Mouse (Mus musculus) neural tube, embryonic 14.5 days (tissue): ENCODE measurements around the gene Myo1b. TPM values are rescaled to one million over a fixed set of nuclear protein-coding genes. Genes with fewer than 3 reads are reported as not detected.

Experiments
- ATAC-seq: fragments of 200-750 bp; cut with Nextera tagmentation; 2 replicates; pipeline ENCODE4 v1.8.0; 2017; ENCODE audit warnings: low read depth, mild to moderate bottlenecking, moderate TSS enrichment, moderate library complexity
- H3K27ac ChIP-seq: fragments of 300-500 bp; sonication (generic); 2 replicates; pipeline ENCODE4 v1.5.1; 2014; ENCODE audit warnings: low read depth, mild to moderate bottlenecking, control low read depth, low read length, moderate library complexity, mixed read lengths
- H3K27me3 ChIP-seq: fragments of 300-500 bp; sonication (generic); 2 replicates; pipeline ENCODE4 v1.6.1; 2014; ENCODE audit warnings: low read length; ENCODE audit not compliant: control insufficient read depth, insufficient read depth
- H3K36me3 ChIP-seq: fragments of 300-500 bp; sonication (generic); 2 replicates; pipeline ENCODE4 v1.6.1; 2014; ENCODE audit warnings: low read length, mixed read lengths; ENCODE audit not compliant: control insufficient read depth, insufficient read depth
- H3K4me1 ChIP-seq: fragments of 300-500 bp; sonication (generic); 2 replicates; pipeline ENCODE4 v1.6.1; 2014; ENCODE audit warnings: low read length; ENCODE audit not compliant: control insufficient read depth, insufficient read depth
- H3K4me2 ChIP-seq: fragments of 300-500 bp; sonication (generic); 2 replicates; pipeline ENCODE4 v1.6.1; 2014; ENCODE audit warnings: mild to moderate bottlenecking, low read depth, low read length, control low read depth
- H3K4me3 ChIP-seq: fragments of 300-500 bp; sonication (generic); 2 replicates; pipeline ENCODE4 v1.5.1; 2014; ENCODE audit warnings: low read depth, low read length, control low read depth, mixed read lengths
- H3K9ac ChIP-seq: fragments of 300-500 bp; sonication (generic); replicated peaks from 2 replicates; pipeline ENCODE4 v1.6.1; 2014; ENCODE audit warnings: low read depth, mild to moderate bottlenecking, control low read depth, low read length, mixed read lengths
- H3K9me3 ChIP-seq: fragments of 300-500 bp; sonication (generic); 2 replicates; pipeline ENCODE4 v1.6.1; 2016; ENCODE audit warnings: low read length; ENCODE audit not compliant: control insufficient read depth
- WGBS: fragments of 180-500 bp; shearing (Covaris S2); extraction: QIAGEN DNeasy Blood & Tissue Kit; methylation state at CpG from one replicate; pipeline ENCODE4 v1.1.7; 2014; 5-methylcytosine and 5-hydroxymethylcytosine counted together
- polyA plus RNA-seq: library from polyadenylated mRNA; unstranded; fragments of >200 nt; fragmentation: Nextera tagmentation; extraction: Ambion mirVana; gene quantifications from 2 replicates; pipeline ENCODE4 v1.2.1, GENCODE M21; 2014

Myo1b gene
- polyA plus RNA-seq, 1 experiment from 2014 or later = 74.8 TPM

- Histone ChIP-seq H3K27me3 (no peaks in the 10 kb centered on the region), H3K9me3 (no peaks in the 10 kb centered on the region), H3K4me1 (0 out of 2 replicates have a peak, but pooled peaks cover 3% of the 10 kb centered on the region), H3K9ac (no peak overlapping the region), H3K4me3 (no peak overlapping the region), H3K27ac (no peak overlapping the region), H3K36me3 (no peaks in the 10 kb centered on the region), H3K4me2 (no peak overlapping the region)
- 59% methylated on average over 9 of the region's 9 CpGs for WGBS
- ATAC-seq = peak; percentile 10; the same call in 1 of the 2 replicates
Observed at GRCm38 (mm10) chr1:51795586-51796309, 120.1 kb downstream of the Myo1b start.

- Histone ChIP-seq H3K4me3 (no peak overlapping the region), H3K27me3 (no peaks in the 10 kb centered on the region), H3K4me1 (no peaks in the 10 kb centered on the region), H3K4me2 (no peak overlapping the region), H3K9me3 (no peaks in the 10 kb centered on the region), H3K27ac (no peak overlapping the region), H3K9ac (no peak overlapping the region), H3K36me3 (no peaks in the 10 kb centered on the region)
- 72% methylated on average over 6 of the region's 6 CpGs for WGBS
- ATAC-seq = no peak
Observed at GRCm38 (mm10) chr1:51789269-51789668, 126.6 kb downstream of the Myo1b start.

DNA sequence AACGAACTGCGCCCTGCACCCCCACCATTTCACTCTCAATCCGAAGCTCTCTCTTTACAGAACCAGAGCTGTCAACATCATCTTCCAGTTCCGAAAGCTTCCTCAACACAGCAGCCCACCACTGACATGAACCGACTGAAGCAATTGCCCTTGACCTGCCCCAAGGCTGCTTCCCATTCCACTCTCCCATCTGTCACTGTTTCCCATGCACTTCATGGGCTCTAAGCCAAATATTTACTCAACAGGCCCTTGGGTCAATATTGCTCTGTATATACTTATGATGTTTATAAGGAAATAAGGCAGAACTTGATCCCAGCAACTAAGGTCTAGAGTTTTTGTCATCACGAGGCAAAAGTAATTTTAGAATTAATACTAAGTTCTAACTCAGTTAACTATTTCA is 133.8 kb downstream of the Myo1b start:
- Histone ChIP-seq H3K4me1 (no peaks in the 10 kb centered on the region), H3K4me2 (no peak overlapping the region), H3K27ac (no peak overlapping the region), H3K4me3 (no peak overlapping the region), H3K9me3 (no peaks in the 10 kb centered on the region), H3K27me3 (no peaks in the 10 kb centered on the region), H3K9ac (no peak overlapping the region), H3K36me3 (peaks cover 6% of the 10 kb centered on the region; the same call in 1 of the 2 replicates)
- 66% methylated on average over 6 of the region's 6 CpGs for WGBS
- no peak for ATAC-seq

- ATAC-seq = no peak
- H3K4me3 ChIP-seq = no peak overlapping the region
- no peak overlapping the region for H3K4me2 ChIP-seq
- peaks cover 6% of the 10 kb centered on the region; the same call in 1 of the 2 replicates for H3K36me3 ChIP-seq
- no peak overlapping the region for H3K9ac ChIP-seq
- H3K27ac ChIP-seq = no peak overlapping the region
- H3K9me3 ChIP-seq = no peaks in the 10 kb centered on the region
- H3K27me3 ChIP-seq = no peaks in the 10 kb centered on the region
- no peaks in the 10 kb centered on the region for H3K4me1 ChIP-seq
Observed at GRCm38 (mm10) chr1:51780357-51780756, 135.5 kb downstream of the Myo1b start.

DNA sequence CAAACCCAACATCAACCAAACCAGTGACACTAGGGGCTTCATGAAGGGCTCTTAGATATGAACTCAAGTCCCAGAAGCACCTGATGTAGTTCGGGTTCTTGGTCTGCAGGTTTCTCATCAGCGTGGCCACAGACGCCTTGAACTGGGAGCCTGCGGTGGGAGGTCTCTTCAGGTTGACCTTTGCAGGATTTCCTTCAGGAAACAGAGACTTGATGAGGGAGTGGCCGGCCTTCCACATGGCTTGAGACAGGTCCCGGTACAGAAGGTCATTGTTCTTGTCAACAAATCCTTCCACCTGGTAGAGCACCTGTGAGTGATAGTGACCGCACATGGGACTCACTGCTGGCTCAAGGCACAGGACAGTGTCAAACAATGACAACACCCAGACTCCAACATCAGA is 137.6 kb downstream of the Myo1b start:
- no peak for ATAC-seq
- Histone ChIP-seq H3K9ac (no peak overlapping the region), H3K36me3 (peaks cover 6% of the 10 kb centered on the region; the same call in 1 of the 2 replicates)

DNA sequence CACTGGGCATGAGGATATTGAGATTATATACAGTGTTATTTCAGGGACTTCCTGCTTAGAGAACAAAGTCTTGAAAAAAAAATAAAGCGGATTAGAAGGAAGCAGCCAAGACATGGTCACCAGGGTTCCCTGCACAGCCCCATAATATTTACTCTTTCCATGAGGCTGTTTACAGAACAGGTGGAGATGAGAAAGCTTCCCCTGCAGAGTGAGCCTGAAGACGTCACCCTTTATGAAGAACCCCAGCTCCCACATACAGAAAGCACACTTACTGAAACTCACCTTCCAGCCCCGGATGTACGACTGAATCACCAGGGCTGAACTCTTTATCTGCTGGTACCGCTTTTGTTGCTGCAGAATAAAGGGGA is 145.4 kb downstream of the Myo1b start:
- no peaks in the 10 kb centered on the region for H3K9me3 ChIP-seq
- no peak overlapping the region for H3K4me3 ChIP-seq
- H3K36me3 ChIP-seq = peaks cover 6% of the 10 kb centered on the region
- H3K4me2 ChIP-seq = no peak overlapping the region
- ATAC-seq = no peak
- WGBS = 93% methylated on average over 5 of the region's 5 CpGs
- H3K9ac ChIP-seq = no peak overlapping the region
- no peak overlapping the region for H3K27ac ChIP-seq
- no peaks in the 10 kb centered on the region for H3K4me1 ChIP-seq
- H3K27me3 ChIP-seq = no peaks in the 10 kb centered on the region

More for the DNA sequence above, 137.6 kb downstream of the Myo1b start:
- WGBS = 89% methylated on average over 7 of the region's 7 CpGs
- no peak overlapping the region for H3K4me2 ChIP-seq
- H3K4me1 ChIP-seq = no peaks in the 10 kb centered on the region
- no peak overlapping the region for H3K4me3 ChIP-seq
- H3K27ac ChIP-seq = no peak overlapping the region
- no peaks in the 10 kb centered on the region for H3K9me3 ChIP-seq
- no peaks in the 10 kb centered on the region for H3K27me3 ChIP-seq

GRCm38 (mm10) chr1:51769815-51770503 is 145.9 kb downstream of the Myo1b start:
- no peaks in the 10 kb centered on the region for H3K4me1 ChIP-seq
- H3K27ac ChIP-seq = no peak overlapping the region
- peaks cover 6% of the 10 kb centered on the region for H3K36me3 ChIP-seq
- ATAC-seq = no peak
- H3K9me3 ChIP-seq = no peaks in the 10 kb centered on the region
- 89% methylated on average over 12 of the region's 12 CpGs for WGBS
- no peak overlapping the region for H3K4me2 ChIP-seq
- H3K27me3 ChIP-seq = no peaks in the 10 kb centered on the region
- no peak overlapping the region for H3K4me3 ChIP-seq
- H3K9ac ChIP-seq = no peak overlapping the region

DNA sequence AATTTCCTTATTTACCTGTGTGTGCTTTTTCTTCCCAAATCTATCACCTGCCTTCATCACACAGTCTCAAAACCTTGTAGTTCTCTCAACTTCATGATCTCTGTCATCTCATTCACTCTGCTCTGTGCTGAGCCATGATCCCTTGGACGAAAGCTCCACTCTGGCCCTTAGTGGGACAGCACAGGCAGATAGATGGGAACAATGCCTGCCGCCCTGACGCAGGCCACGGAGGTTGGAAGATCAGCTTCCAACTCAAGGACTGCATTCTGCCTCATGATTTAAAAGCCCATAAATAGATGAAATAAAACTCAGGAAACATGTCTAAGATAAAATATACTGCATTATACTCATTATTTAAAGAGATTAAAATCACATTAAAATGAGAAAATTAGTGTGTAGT is 149.6 kb downstream of the Myo1b start:
- H3K4me3 ChIP-seq = no peak overlapping the region
- H3K36me3 ChIP-seq = peaks cover 15% of the 10 kb centered on the region
- ATAC-seq = no peak
- H3K27ac ChIP-seq = no peak overlapping the region
- no peaks in the 10 kb centered on the region for H3K4me1 ChIP-seq
- no peak overlapping the region for H3K4me2 ChIP-seq
- H3K9ac ChIP-seq = no peak overlapping the region
- over 99% methylated on average over 4 of the region's 4 CpGs for WGBS
- no peaks in the 10 kb centered on the region for H3K27me3 ChIP-seq
- H3K9me3 ChIP-seq = no peaks in the 10 kb centered on the region

DNA sequence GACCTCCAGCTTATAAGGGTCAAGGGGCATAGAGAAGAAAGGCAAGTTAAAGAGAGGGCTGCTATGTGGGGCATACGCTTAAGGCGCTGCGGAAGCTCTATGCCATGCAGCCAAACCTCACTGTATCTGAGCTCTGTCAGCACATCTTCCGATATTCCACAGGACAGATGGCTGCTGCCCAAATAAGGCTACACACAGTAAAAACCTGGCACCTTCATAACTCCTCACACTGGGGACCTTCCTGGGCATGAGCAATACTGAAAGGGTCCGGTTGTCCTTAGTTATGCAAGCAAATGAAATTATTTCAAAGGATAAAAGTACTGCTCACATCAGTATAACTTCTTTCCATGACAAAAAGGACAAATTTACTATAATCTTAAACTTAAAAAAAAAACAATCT is 150.7 kb downstream of the Myo1b start:
- Histone ChIP-seq H3K4me3 (no peak overlapping the region), H3K36me3 (peaks cover 22% of the 10 kb centered on the region), H3K27ac (no peak overlapping the region), H3K27me3 (no peaks in the 10 kb centered on the region), H3K9me3 (no peaks in the 10 kb centered on the region), H3K9ac (no peak overlapping the region), H3K4me2 (no peak overlapping the region), H3K4me1 (no peaks in the 10 kb centered on the region)
- no peak for ATAC-seq
- 91% methylated on average over 5 of the region's 5 CpGs for WGBS
